Mouse (Mus musculus) ES-E14 (cell line): ENCODE results near the gene Gng7.

Experiments used
- CHD2 ChIP-seq: IDR thresholded peaks from 2 replicates; pipeline ENCODE4 v1.6.1; 2014; ENCODE audit warnings: mild to moderate bottlenecking, low read depth, low read length, inconsistent platforms
- MAFK ChIP-seq: IDR thresholded peaks from 2 replicates; pipeline ENCODE4 v1.6.1; 2014; ENCODE audit warnings: mild to moderate bottlenecking, low read depth, low read length, inconsistent platforms; ENCODE audit not compliant: insufficient read depth
- ZC3H11A ChIP-seq: IDR thresholded peaks from 2 replicates; pipeline ENCODE4 v1.6.1; 2012; ENCODE audit warnings: low read depth, mild to moderate bottlenecking, inconsistent platforms, low read length, borderline replicate concordance
- ZNF384 ChIP-seq: IDR thresholded peaks from 2 replicates; pipeline ENCODE4 v1.6.1; 2012; ENCODE audit warnings: low read depth, low read length, inconsistent platforms

DNA sequence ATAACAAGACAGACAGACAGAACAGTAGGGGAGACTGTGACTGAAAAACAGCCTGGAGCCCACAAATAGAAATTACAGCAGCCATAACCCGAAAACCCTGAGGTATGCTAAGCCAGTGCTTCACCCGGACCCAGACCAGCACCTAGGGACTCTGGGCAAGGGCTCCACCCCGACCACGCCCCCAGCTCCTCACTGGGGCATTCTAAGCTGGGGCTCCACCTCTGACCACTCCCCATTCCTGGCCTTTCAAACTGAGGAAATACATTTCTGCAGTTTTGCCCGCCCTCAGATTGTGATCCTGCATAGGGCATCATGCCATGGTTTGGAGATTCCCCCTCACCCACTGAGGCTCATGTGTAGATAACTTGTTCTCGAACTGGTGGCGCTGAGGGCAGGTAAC is 7.5 kb downstream of the Gng7 start:
- TF ChIP-seq ZNF384 (no peak), CHD2 (no peak), ZC3H11A (no peak), MAFK (no peak)
